Mouse (Mus musculus) liver, embryonic 14.5 days (tissue): ENCODE results near the gene Prrg2.

Experiments
- CTCF ChIP-seq: IDR thresholded peaks from 2 replicates; pipeline ENCODE4 v1.5.1; 2016; ENCODE audit warnings: antibody characterized with exemption, low read depth, control low read depth
- EP300 ChIP-seq: IDR thresholded peaks from 2 replicates; pipeline ENCODE4 v1.6.1; 2016; ENCODE audit warnings: antibody characterized with exemption, low read depth

DNA sequence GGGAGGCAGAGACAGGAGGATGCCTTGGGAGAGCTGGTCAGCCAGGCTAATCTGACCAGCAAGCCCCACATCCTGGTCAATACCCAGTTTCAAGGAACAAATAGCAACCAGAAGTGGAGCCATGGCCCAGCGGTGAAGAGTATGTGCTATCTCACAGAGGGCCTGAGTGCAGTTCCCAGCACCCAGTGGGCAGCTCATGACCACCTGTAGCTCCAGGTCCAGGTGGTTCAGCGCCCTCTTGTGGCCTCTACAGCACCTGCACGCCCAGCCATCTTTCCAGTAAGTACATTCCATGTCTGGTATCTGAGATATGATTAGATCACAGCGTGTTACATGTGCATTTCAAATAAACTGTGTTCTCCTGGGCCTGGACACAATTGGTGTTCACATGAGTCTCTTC is 23.6 kb upstream of the Prrg2 start:
- TF ChIP-seq CTCF = peak; percentile 74
- TF ChIP-seq EP300 = no peak
